In genomic region chr9:115390880-115391281, GRCm38 (mm10) we compare ENCODE assay signal across 8 mouse cellular contexts.
DNase-seq lines count a peak whose midpoint lies in the region; ATAC-seq and TF ChIP-seq lines count a peak whose summit lies in the region.

No protein-coding gene starts in this region.

- H3K4me1 ChIP-seq in embryonic facial prominence, embryonic 12.5 days: peaks cover 18% of the 10 kb centered on the region
- H3K4me1 ChIP-seq in heart, embryonic 15.5 days (replicated peaks): peaks cover 21% of the 10 kb centered on the region
- peaks cover 39% of the 10 kb centered on the region for H3K4me1 ChIP-seq in kidney, embryonic 16.5 days (ENCODE audit: insufficient read depth, low read length)
- peaks cover 5% of the 10 kb centered on the region for H3K4me1 ChIP-seq in lung, adult 2 months (ENCODE audit: control insufficient read depth, insufficient read depth, low read length)

- H3K36me3 ChIP-seq in embryonic facial prominence, embryonic 12.5 days: no peaks in the 10 kb centered on the region
- H3K36me3 ChIP-seq in heart, embryonic 15.5 days: no peaks in the 10 kb centered on the region
- no peaks in the 10 kb centered on the region for H3K36me3 ChIP-seq in kidney, embryonic 16.5 days (ENCODE audit: insufficient read depth, low read length)

- ATAC-seq in embryonic facial prominence, embryonic 12.5 days (ENCODE audit: insufficient number of reproducible peaks, insufficient read depth, low FRiP score, low TSS enrichment): peak; percentile 83
- ATAC-seq in heart, embryonic 15.5 days (replicated peaks; ENCODE audit: insufficient number of reproducible peaks, insufficient read depth, low FRiP score, low read depth): peak; percentile 66; the same call in 1 of the 2 replicates
- ATAC-seq in kidney, embryonic 16.5 days (ENCODE audit: low FRiP score, low TSS enrichment): peak; percentile 88
- ATAC-seq in neutrophil, adult 5-6 weeks (ENCODE audit: extremely low read depth, insufficient number of reproducible peaks, low FRiP score, poor library complexity, severe bottlenecking): 0 out of 2 replicates have a peak, but pooled peaks have one; percentile 13

- no peak for TF ChIP-seq POLR2A in lung, adult 2 months (IDR thresholded peaks at IDR 0.05; ENCODE audit: borderline replicate concordance, extremely low read depth, low read depth, low read length)

- no peak for TF ChIP-seq CTCF in lung, adult 2 months (IDR thresholded peaks at IDR 0.05; ENCODE audit: insufficient read depth, low read length)

- DNase-seq in urinary bladder, postnatal 14 days (ENCODE audit: low spot score): peak; percentile 52
- no peak for DNase-seq in urinary bladder, postnatal 10 days (ENCODE audit: low spot score)
- DNase-seq in lung, adult 2 months: peak; percentile 38
- no peak for DNase-seq in c-Kit-positive CD71-positive TER-119-positive erythroid progenitor cells, embryonic 14.5 days (ENCODE audit: low spot score)

- WGBS in embryonic facial prominence, embryonic 12.5 days: 2% methylated on average over 11 of the region's 11 CpGs
- under 1% methylated on average over 11 of the region's 11 CpGs for WGBS in heart, embryonic 15.5 days
- 4% methylated on average over 11 of the region's 11 CpGs for WGBS in kidney, embryonic 16.5 days
- 10% methylated on average over 11 of the region's 11 CpGs for WGBS in lung, adult 2 months

- peak overlapping the region; percentile 83 for H3K27ac ChIP-seq in embryonic facial prominence, embryonic 12.5 days
- peak overlapping the region; percentile 53 for H3K27ac ChIP-seq in heart, embryonic 15.5 days
- H3K27ac ChIP-seq in kidney, embryonic 16.5 days (ENCODE audit: low read length): peak overlapping the region; percentile 56

- no peak overlapping the region for H3K4me3 ChIP-seq in embryonic facial prominence, embryonic 12.5 days
- H3K4me3 ChIP-seq in heart, embryonic 15.5 days: no peak overlapping the region
- H3K4me3 ChIP-seq in kidney, embryonic 16.5 days (ENCODE audit: low read length): peak overlapping the region; percentile 12; the same call in 1 of the 2 replicates
- no peak overlapping the region for H3K4me3 ChIP-seq in lung, adult 2 months (replicated peaks; ENCODE audit: extremely low read depth, low read depth, low read length)

- no peaks in the 10 kb centered on the region for H3K9me3 ChIP-seq in embryonic facial prominence, embryonic 12.5 days
- H3K9me3 ChIP-seq in heart, embryonic 15.5 days (replicated peaks): no peaks in the 10 kb centered on the region
- no peaks in the 10 kb centered on the region for H3K9me3 ChIP-seq in kidney, embryonic 16.5 days (ENCODE audit: low read length)

- 0 out of 2 replicates have a peak, but pooled peaks cover 2% of the 10 kb centered on the region for H3K27me3 ChIP-seq in embryonic facial prominence, embryonic 12.5 days
- no peaks in the 10 kb centered on the region for H3K27me3 ChIP-seq in heart, embryonic 15.5 days
- H3K27me3 ChIP-seq in kidney, embryonic 16.5 days (ENCODE audit: insufficient read depth, low read length): no peaks in the 10 kb centered on the region

- peak overlapping the region; percentile 30 for H3K4me2 ChIP-seq in embryonic facial prominence, embryonic 12.5 days (replicated peaks)
- peak overlapping the region; percentile 44 for H3K4me2 ChIP-seq in heart, embryonic 15.5 days
- peak overlapping the region; percentile 46 for H3K4me2 ChIP-seq in kidney, embryonic 16.5 days (replicated peaks; ENCODE audit: low read depth, low read length)

- no peak overlapping the region for H3K9ac ChIP-seq in embryonic facial prominence, embryonic 12.5 days
- 0 out of 2 replicates have a peak overlapping the region, but pooled peaks have one; percentile 8 for H3K9ac ChIP-seq in heart, embryonic 15.5 days
- peak overlapping the region; percentile 43 for H3K9ac ChIP-seq in kidney, embryonic 16.5 days (replicated peaks; ENCODE audit: low read length)

Comparison
In these comparisons a context has a peak if more than half of its experiments do, and no peak if none do; other contexts are left out.
1. DNase-seq: peak in urinary bladder, postnatal 14 days (single experiment) and lung, adult 2 months (single experiment); none in urinary bladder, postnatal 10 days (single experiment) and c-Kit-positive CD71-positive TER-119-positive erythroid progenitor cells, embryonic 14.5 days (single experiment).
2. ATAC-seq: peak in every context shown above with its lines; median percentile 88 in kidney, embryonic 16.5 days; 83 in embryonic facial prominence, embryonic 12.5 days; 66 in heart, embryonic 15.5 days; 13 in neutrophil, adult 5-6 weeks.
3. Peak in every context shown above with its lines, with median percentiles within 50 percentile points of each other: H3K27ac ChIP-seq and H3K4me2 ChIP-seq.